Mouse (Mus musculus) midbrain, embryonic 12.5 days (tissue): ENCODE measurements around the gene Ubxn1. TPM values are rescaled to one million over a fixed set of nuclear protein-coding genes. Genes with fewer than 3 reads are reported as not detected.
"Not testable (repeated sequence)": the region's sequence is repeated elsewhere in the genome, so short reads cannot be mapped to it uniquely, and the experiment has no call there.

Experiments
- ATAC-seq: fragments of 200-750 bp; cut with Nextera tagmentation; 2 replicates; pipeline ENCODE4 v1.8.0; 2017; ENCODE audit warnings: low read depth, moderate TSS enrichment, moderate library complexity; ENCODE audit not compliant: low FRiP score
- H3K27ac ChIP-seq: fragments of 300-500 bp; sonication (generic); replicated peaks from 2 replicates; pipeline ENCODE4 v1.5.1; 2016; ENCODE audit warnings: mild to moderate bottlenecking
- H3K27me3 ChIP-seq: fragments of 300-500 bp; sonication (generic); 2 replicates; pipeline ENCODE4 v1.6.1; 2016; ENCODE audit warnings: mild to moderate bottlenecking
- H3K36me3 ChIP-seq: fragments of 300-500 bp; sonication (generic); 2 replicates; pipeline ENCODE4 v1.6.1; 2016
- H3K4me1 ChIP-seq: fragments of 300-500 bp; sonication (generic); 2 replicates; pipeline ENCODE4 v1.6.1; 2016
- H3K4me2 ChIP-seq: fragments of 300-500 bp; sonication (generic); replicated peaks from 2 replicates; pipeline ENCODE4 v1.6.1; 2016; ENCODE audit warnings: mild to moderate bottlenecking, moderate library complexity
- H3K4me3 ChIP-seq: fragments of 300-500 bp; sonication (generic); 2 replicates; pipeline ENCODE4 v1.5.1; 2016; ENCODE audit warnings: mild to moderate bottlenecking
- H3K9ac ChIP-seq: fragments of 300-500 bp; sonication (generic); replicated peaks from 2 replicates; pipeline ENCODE4 v1.6.1; 2016; ENCODE audit warnings: mild to moderate bottlenecking, moderate library complexity
- H3K9me3 ChIP-seq: fragments of 300-500 bp; sonication (generic); 2 replicates; pipeline ENCODE4 v1.6.1; 2016; ENCODE audit warnings: mild to moderate bottlenecking
- WGBS: fragments of 180-500 bp; shearing (Covaris S2); methylation state at CpG from one replicate; pipeline ENCODE4 v1.1.7; 2016; 5-methylcytosine and 5-hydroxymethylcytosine counted together
- polyA plus RNA-seq: library from polyadenylated mRNA; unstranded; fragments of >200 nt; fragmentation: Nextera tagmentation; extraction: Ambion mirVana; gene quantifications from 2 replicates; pipeline ENCODE4 v1.2.1, GENCODE M21; 2016

Ubxn1 gene
- 172 and 175 TPM in 2 replicates for polyA plus RNA-seq

DNA sequence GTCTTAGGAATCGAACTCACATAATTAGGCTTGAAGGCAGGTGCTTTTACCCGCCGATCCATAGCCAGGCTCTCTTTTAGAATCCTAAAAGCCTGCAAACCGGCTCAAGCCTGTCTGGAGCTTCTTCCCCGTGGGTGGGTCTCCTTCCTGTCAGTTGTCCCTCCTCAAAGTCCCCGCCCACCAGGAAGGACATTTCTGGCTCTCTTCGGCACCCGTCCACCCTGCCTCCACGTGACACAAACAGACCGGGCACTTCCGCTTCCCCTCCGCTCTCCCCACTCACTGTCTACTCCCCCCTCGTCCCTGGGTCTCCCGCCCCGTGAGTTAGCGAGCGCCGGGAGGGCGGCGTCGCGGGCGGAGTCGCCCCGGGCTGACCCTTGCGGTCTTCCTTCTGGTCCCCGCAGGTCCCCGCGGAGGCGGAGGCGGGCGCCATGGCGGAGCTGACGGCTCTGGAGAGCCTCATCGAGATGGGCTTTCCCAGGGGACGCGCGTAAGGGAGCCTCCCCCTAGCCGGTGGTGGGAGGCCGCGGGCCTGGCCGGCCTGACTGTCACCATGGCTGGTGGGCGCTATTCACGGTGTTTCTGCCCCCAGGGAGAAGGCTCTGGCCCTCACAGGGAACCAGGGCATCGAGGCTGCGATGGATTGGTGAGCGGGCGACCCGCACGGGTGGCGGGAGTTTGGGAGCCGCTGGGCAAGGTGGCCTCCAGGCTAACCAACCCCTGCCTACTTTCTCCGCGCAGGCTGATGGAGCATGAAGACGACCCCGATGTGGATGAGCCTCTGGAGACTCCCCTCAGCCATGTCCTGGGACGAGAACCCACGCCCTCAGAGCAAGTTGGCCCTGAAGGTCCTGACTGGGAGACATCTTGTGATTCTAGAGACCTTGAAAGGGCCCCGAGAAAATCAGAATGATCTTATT is at the start of gene Ubxn1:
Ubxn1 (plus strand) TSS at position 230 of the 920 bp plus-strand sequence.
- H3K4me3 ChIP-seq, result peak within 1 kb of the TSS; percentile 93
- 1% methylated on average over 59 of the region's 59 CpGs for WGBS
- peak; percentile 99 for ATAC-seq
- peak within 1 kb of the TSS; percentile 94 for H3K9ac ChIP-seq
- no peaks in the 10 kb centered on the region for H3K27me3 ChIP-seq
- peaks cover 13% of the 10 kb centered on the region for H3K4me1 ChIP-seq
- H3K36me3 ChIP-seq, result peaks cover 35% of the 10 kb centered on the region
- no peaks in the 10 kb centered on the region for H3K9me3 ChIP-seq
- H3K27ac ChIP-seq, result peak within 1 kb of the TSS; percentile 73
- peak within 1 kb of the TSS; percentile 91 for H3K4me2 ChIP-seq

DNA sequence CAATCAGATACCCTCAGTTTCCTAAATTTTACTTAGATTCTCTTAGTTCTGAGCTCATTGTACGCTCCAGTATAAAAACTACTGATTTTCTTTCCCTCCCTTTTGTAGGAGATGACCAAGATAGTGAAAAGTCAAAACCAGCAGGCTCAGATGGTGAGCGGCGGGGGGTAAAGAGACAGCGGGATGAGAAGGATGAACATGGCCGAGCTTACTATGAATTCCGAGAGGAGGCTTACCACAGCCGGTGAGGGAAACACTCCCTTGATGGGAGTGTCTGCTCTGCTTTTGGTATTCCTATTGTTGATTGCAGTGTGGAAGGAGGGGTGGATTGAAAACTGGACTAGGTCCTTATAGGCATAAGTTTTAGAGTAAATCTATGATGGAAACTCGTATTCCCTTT is 48.6 kb upstream of the Ubxn1 start:
- Histone ChIP-seq H3K4me3 (peak overlapping the region; percentile 100), H3K4me2 (peak overlapping the region; percentile 94), H3K9ac (peak overlapping the region; percentile 99), H3K4me1 (peaks cover 30% of the 10 kb centered on the region), H3K9me3 (no peaks in the 10 kb centered on the region), H3K27ac (no peak overlapping the region), H3K27me3 (no peaks in the 10 kb centered on the region), H3K36me3 (peaks cover 47% of the 10 kb centered on the region)
- 72% methylated on average over 8 of the region's 8 CpGs for WGBS
- no peak for ATAC-seq

GRCm38 (mm10) chr19:8829660-8830059 is 41.6 kb upstream of the Ubxn1 start, which contains the start of gene AC129217.1:
AC129217.1 (plus strand) TSS chr19:8829773.
- Histone ChIP-seq H3K4me2 (no peak within 1 kb of the TSS), H3K36me3 (peaks cover 98% of the 10 kb centered on the region), H3K9ac (no peak within 1 kb of the TSS), H3K27ac (no peak within 1 kb of the TSS), H3K4me1 (no peaks in the 10 kb centered on the region), H3K27me3 (no peaks in the 10 kb centered on the region), H3K4me3 (no peak within 1 kb of the TSS), H3K9me3 (no peaks in the 10 kb centered on the region)
- 90% methylated on average over 8 of the region's 8 CpGs for WGBS
- ATAC-seq, result no peak

GRCm38 (mm10) chr19:8830664-8831063 is 40.6 kb upstream of the Ubxn1 start:
- H3K9me3 ChIP-seq, result no peaks in the 10 kb centered on the region
- no peak overlapping the region for H3K4me2 ChIP-seq
- H3K27ac ChIP-seq, result no peak overlapping the region
- 90% methylated on average over 8 of the region's 8 CpGs for WGBS
- peaks cover 100% of the 10 kb centered on the region for H3K36me3 ChIP-seq
- H3K4me3 ChIP-seq, result no peak overlapping the region
- H3K4me1 ChIP-seq, result no peaks in the 10 kb centered on the region
- H3K27me3 ChIP-seq, result no peaks in the 10 kb centered on the region
- H3K9ac ChIP-seq, result no peak overlapping the region
- ATAC-seq, result no peak

DNA sequence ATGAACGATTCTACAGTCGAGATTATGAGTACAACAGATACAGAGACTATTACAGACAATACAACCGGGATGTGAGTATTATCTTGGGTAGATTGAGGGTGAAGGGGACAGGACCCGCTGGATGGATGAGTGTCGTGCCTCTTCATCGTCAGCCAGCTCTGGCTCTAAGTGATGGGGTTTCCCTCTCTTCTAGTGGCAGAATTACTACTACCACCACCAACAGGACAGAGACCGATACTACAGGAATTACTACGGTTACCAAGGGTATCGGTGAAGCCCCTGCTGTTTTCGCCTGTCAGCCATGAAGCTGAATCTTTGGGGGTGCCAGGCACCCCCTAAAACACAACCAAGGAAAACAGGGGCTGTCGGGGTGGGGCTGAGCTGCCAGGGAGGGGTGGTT is 40.0 kb upstream of the Ubxn1 start:
- ATAC-seq, result no peak
- WGBS, result 85% methylated on average over 11 of the region's 11 CpGs
- Histone ChIP-seq H3K4me1 (no peaks in the 10 kb centered on the region), H3K9me3 (no peaks in the 10 kb centered on the region), H3K27me3 (no peaks in the 10 kb centered on the region), H3K27ac (no peak overlapping the region), H3K36me3 (peaks cover 96% of the 10 kb centered on the region), H3K9ac (no peak overlapping the region), H3K4me3 (no peak overlapping the region), H3K4me2 (no peak overlapping the region)

GRCm38 (mm10) chr19:8832971-8833370 is 38.3 kb upstream of the Ubxn1 start:
- no peaks in the 10 kb centered on the region for H3K9me3 ChIP-seq
- H3K9ac ChIP-seq, result no peak overlapping the region
- WGBS, result 91% methylated on average over 4 of the region's 4 CpGs
- H3K36me3 ChIP-seq, result peaks cover 79% of the 10 kb centered on the region
- H3K4me2 ChIP-seq, result no peak overlapping the region
- H3K4me1 ChIP-seq, result no peaks in the 10 kb centered on the region; the same call in 1 of the 2 replicates
- no peak overlapping the region for H3K4me3 ChIP-seq
- no peak overlapping the region for H3K27ac ChIP-seq
- ATAC-seq, result no peak
- no peaks in the 10 kb centered on the region for H3K27me3 ChIP-seq

DNA sequence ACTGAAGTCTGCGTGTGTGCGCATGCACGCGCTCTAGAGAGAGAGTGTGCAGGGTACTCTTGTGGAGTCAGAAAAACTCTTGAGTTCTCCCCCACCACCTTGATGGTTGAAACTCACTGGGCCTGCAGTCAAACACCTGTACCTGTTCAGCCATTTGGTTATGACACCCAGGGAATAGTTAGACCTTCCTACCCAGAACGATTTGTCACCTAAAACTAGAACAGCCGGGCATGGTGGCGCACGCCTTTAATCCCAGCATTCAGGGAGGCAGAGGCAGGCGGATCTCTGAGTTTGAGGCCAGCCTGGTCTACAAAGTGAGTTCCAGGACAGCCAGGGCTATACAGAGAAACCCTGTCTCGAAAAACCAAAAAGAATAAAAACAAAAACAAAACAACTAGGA is 35.0 kb upstream of the Ubxn1 start:
- WGBS, result 97% methylated on average over 10 of the region's 10 CpGs
- not testable (repeated sequence) for H3K4me2 ChIP-seq, ATAC-seq, H3K9me3 ChIP-seq, H3K4me3 ChIP-seq, H3K9ac ChIP-seq, H3K27me3 ChIP-seq
- peaks cover 51% of the 10 kb centered on the region for H3K36me3 ChIP-seq
- peak overlapping the region; percentile 97 for H3K27ac ChIP-seq
- H3K4me1 ChIP-seq, result peaks cover 28% of the 10 kb centered on the region

GRCm38 (mm10) chr19:8837251-8837791 is 34.0 kb upstream of the Ubxn1 start, which contains the start of gene Bscl2:
Bscl2 (plus strand) TSS chr19:8837467.
- Histone ChIP-seq H3K4me2 (peak within 1 kb of the TSS; percentile 73), H3K9me3 (no peaks in the 10 kb centered on the region), H3K9ac (peak within 1 kb of the TSS; percentile 82), H3K27me3 (no peaks in the 10 kb centered on the region), H3K4me3 (peak within 1 kb of the TSS; percentile 59), H3K36me3 (peaks cover 47% of the 10 kb centered on the region), H3K27ac (peak within 1 kb of the TSS; percentile 97), H3K4me1 (peaks cover 28% of the 10 kb centered on the region)
- ATAC-seq, result peak; percentile 77
- 2% methylated on average over 38 of the region's 38 CpGs for WGBS

DNA sequence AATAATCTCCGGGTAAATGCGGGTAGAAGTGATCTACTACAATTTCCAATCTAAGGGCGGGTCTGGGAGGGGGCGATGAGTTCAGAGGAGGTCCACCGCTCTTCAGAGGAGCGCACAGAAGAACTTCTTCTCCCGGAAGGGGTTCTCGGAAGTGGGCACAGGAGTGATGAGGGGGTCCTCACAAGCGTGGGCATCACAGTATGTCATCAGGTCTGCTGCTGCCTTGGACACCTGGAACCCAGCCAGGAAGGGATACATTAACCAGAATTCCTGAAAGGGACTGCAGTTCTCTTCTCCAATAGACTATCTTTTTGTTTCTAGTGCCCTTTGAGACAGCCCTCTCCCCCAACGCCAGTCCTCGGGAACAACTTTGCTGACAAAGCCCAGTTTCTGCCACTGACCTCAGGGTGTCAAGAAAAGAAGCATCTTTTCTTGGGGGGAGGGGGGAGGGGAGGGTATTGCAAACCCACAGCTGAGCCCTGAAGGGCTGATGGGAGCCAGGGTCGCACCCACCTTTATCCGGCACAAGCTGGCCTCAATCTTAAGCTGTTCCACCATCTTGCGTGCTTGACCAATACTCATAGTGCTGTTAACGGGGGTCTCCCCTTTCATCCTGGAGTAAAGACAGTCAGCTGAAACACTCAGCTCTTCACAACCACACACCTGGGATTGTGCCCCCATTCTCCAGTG is 33.1 kb upstream of the Ubxn1 start:
- no peaks in the 10 kb centered on the region for H3K9me3 ChIP-seq
- peaks cover 28% of the 10 kb centered on the region for H3K4me1 ChIP-seq
- peak overlapping the region; percentile 97 for H3K27ac ChIP-seq
- H3K4me2 ChIP-seq, result peak overlapping the region; percentile 73
- no peaks in the 10 kb centered on the region for H3K27me3 ChIP-seq
- peak overlapping the region; percentile 82 for H3K9ac ChIP-seq
- peaks cover 46% of the 10 kb centered on the region for H3K36me3 ChIP-seq
- ATAC-seq, result 0 out of 2 replicates have a peak, but pooled peaks have one; percentile 11
- H3K4me3 ChIP-seq, result peak overlapping the region; percentile 59
- 14% methylated on average over 15 of the region's 15 CpGs for WGBS

GRCm38 (mm10) chr19:8839103-8839907 is 32.0 kb upstream of the Ubxn1 start, which contains the start of gene Gng3:
Gng3 (minus strand) TSS chr19:8839194.
- H3K36me3 ChIP-seq, result peaks cover 35% of the 10 kb centered on the region
- H3K4me1 ChIP-seq, result peaks cover 28% of the 10 kb centered on the region
- H3K9ac ChIP-seq, result peak within 1 kb of the TSS; percentile 82
- H3K4me2 ChIP-seq, result peak within 1 kb of the TSS; percentile 73
- ATAC-seq, result peak; percentile 84
- peak within 1 kb of the TSS; percentile 59 for H3K4me3 ChIP-seq
- peak within 1 kb of the TSS; percentile 97 for H3K27ac ChIP-seq
- H3K27me3 ChIP-seq, result no peaks in the 10 kb centered on the region
- H3K9me3 ChIP-seq, result no peaks in the 10 kb centered on the region
- 33% methylated on average over 11 of the region's 11 CpGs for WGBS
